Mouse (Mus musculus) right cerebral cortex, postnatal 36 days (tissue): ENCODE results near the gene Mroh7.
"Not testable (repeated sequence)": the region's sequence is repeated elsewhere in the genome, so short reads cannot be mapped to it uniquely, and the experiment has no call there.

ENCODE experiments used
- DNase-seq, 2 experiments: peaks; one replicate each; pipeline ENCODE4 v3.0.0; 2022; ENCODE audit warnings: low spot score in 2 of 2, mixed read lengths in 1 of 2

Gene Mroh7

GRCm38 (mm10) chr4:106730814-106731213, at the start of gene Mroh7:
Gene Mroh7, minus strand, starts transcription at chr4:106730925.
- no peak for DNase-seq

DNA sequence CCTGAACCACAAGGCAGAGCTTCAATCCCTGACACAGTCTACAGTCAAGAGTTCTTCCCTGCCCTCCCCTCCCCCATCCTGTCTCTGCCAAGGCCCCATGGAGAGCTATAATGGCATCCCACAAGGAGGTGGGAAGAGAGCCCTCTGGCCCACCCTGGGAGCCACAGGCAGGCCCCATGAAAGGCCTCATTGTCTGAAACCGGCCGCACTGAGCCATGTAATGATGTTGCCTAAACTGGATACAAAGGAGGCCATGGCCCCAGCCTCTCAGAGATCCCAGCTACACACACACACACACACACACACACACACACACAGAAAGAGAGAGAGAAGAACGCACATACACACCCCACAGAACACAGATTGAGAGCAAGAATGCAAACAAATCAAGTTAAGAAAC, 49.3 kb upstream of the Mroh7 start:
- DNase-seq = no peak

- DNase-seq = peak; percentile 85 to 86
Observed at GRCm38 (mm10) chr4:106778116-106778788, 47.5 kb upstream of the Mroh7 start.

- DNase-seq = peak; percentile 64 to 74
Observed at GRCm38 (mm10) chr4:106776998-106777397, 46.3 kb upstream of the Mroh7 start.

GRCm38 (mm10) chr4:106775767-106776166, 45.0 kb upstream of the Mroh7 start:
- not testable (repeated sequence) for DNase-seq

DNA sequence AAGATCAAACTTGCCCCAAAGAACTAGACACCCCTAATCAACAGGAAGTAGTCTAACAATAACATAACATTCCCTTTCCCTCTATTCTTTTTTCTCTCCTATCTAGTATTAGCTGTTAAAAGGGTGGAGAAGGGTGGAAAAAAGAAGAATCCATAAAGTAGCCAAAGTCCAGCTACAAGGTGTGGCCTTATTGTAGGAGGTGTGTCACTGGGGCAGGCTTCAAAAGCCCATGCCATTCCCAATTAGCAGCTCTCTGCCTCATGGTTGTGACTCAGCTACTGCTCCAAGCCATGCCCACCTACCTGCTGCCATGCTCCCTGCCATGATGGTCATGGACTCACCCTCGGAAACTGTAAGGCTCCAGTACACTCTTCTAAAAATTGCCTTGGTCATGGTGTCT, 41.8 kb upstream of the Mroh7 start:
- DNase-seq = no peak

DNA sequence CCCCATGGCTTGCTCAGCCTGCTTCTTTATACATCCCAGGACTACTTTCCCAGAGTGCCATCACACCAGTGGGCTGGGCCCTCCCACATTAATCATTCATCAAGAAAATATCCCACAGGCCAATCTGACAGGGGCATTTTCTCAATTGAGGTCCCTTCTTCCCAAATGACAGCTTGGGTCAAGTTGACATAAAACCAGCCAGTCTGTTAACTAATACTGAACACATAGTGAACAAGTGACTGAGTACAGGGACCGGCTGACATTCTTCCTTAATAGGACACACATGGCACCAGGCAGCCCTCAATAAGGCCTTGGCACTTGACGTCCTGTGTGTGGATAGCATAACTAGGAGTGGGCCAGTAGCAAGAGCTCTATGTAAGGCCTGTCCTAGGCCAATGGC, 38.6 kb upstream of the Mroh7 start:
- DNase-seq = no peak

DNA sequence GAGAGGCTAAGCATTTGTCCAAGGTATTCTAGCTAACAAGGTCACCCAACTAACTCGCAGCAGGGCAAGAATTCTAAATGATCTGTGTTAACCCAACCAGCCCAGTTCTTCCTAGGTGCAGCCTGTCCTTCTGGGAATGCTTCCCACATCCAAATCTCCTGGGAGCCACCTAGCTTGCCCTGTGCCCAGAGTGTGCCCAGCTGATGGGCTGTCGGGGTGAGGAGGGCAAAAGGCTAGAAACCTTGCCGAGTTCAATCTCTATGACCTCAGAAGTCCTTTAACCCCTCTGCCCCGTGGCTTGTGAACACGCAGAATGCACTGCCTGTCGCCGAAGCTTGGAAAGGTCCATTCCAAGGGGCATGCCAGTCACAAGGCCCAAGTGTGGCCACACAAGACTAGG, 33.4 kb upstream of the Mroh7 start:
- DNase-seq = no peak

- no peak for DNase-seq
Observed at GRCm38 (mm10) chr4:106751726-106752125, 21.0 kb upstream of the Mroh7 start.

- DNase-seq = peak; percentile 77 to 79
Observed at GRCm38 (mm10) chr4:106749699-106750098, 19.0 kb upstream of the Mroh7 start.

DNA sequence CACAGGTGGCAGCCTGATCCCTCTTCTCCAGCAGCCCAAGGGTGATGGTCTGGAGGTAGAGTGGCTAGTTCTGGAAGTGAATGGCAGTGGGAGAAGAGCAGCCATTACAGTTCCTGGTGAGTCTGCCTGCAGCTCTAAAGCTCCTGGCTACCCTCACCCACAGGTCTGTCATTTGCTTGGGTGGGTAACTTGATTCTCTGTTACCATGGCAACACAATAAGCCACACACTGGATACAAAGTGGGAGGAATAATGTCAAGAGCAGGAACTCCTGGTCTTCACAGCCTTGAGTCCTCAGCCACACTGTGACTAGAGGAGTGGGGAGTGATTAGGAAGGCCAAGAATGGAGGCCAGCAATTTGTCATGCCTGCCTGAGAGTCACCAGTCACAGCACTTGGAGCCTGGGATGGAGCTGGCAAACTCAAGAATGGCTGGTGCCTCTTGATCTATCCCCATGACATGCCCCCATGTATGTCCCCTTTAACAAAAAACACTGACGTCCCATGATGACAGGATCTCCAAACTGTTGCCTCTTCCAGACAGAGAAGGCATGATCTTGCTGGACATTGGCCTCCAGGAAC, 16.4 kb upstream of the Mroh7 start:
- DNase-seq = no peak

DNA sequence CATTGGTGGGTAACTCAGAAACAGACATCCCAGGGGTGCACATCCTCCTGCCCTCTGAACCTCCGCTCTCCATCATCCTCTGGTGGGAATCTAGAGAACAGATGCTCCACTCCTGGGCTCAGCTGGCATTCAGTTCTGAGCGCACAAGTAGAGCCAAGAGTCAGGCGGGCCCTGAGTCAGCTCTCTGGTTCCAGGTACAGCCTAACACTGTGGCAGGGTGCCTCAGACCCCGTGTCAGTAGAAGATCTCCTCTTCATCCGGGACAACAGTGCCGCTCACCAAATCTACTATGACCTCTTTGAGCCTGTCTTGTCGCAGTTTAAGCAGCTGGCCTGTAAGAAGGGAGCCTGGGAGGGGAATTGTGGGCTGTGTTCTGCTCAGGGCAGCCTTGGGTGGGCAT, 15.1 kb upstream of the Mroh7 start:
- no peak for DNase-seq

DNA sequence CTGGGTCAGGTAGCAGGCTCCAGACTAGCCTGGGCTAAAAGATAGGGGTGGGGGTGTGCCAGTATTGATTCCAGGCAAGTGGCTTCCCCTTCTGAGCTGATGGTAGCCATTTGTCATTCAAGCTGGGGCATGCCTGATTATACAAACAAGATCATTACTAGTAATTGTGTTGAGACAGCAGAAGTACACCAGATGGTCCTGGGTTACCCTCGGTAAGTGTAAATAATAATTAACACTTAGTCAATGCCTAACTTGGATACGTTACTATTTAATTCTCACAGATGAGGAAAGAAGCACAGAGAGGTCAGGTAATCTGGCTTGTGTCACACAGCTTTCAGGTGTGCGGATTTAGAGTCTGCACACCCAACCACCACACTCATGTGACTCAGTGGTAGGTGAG, 7.2 kb upstream of the Mroh7 start:
- no peak for DNase-seq

- DNase-seq = not testable (repeated sequence)
Observed at GRCm38 (mm10) chr4:106736884-106737283, 6.2 kb upstream of the Mroh7 start.

DNA sequence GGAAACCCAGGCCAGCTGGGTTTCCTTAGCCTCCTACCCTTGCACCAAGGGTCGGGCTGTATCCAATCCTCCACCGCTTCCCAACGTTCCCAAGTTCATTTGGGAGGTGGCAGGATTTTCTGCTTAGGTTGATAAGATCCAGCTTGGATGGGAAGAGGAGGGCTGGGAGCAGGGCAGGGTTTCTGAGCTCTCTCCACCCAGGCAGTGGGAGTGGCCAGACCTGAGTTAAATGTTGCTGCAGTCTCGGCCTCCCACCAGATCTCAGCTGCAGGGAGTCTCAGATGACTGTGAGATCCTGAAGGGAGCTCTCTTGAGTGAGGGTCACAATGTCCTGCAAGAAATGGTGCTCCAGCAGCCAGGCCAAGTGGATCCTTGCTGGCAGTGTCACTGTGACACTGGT, 2.9 kb upstream of the Mroh7 start, which contains the start of gene Fam151a:
TSS of gene Fam151a (plus strand) at position 254 of the 400 bp plus-strand sequence.
- no peak for DNase-seq

- DNase-seq = no peak
Observed at GRCm38 (mm10) chr4:106720631-106721030, 10.1 kb downstream of the Mroh7 start.

- no peak for DNase-seq
Observed at GRCm38 (mm10) chr4:106713622-106714021, 17.1 kb downstream of the Mroh7 start.

- DNase-seq = peak; percentile 52 to 53
Observed at GRCm38 (mm10) chr4:106708408-106708807, 22.3 kb downstream of the Mroh7 start.

DNA sequence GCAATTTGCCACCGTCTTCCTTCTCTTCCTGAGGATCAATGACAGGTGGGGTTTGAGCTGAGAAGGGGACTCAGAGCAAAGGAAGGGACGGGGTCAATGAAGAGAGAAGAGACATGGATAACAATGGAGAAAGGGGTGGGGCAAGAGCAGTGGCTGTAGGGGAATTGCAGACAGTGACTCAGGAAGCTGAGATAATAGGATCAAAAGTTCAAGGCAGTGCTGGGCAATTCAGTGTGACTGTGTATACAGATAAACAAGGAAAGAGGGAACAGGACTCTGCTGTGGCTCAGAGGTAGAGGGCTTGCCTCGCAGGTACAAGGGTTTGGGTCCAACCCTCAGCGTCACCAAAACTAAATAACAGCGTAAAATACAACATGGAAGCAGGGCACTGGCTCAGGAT, 22.8 kb downstream of the Mroh7 start:
- DNase-seq = no peak

DNA sequence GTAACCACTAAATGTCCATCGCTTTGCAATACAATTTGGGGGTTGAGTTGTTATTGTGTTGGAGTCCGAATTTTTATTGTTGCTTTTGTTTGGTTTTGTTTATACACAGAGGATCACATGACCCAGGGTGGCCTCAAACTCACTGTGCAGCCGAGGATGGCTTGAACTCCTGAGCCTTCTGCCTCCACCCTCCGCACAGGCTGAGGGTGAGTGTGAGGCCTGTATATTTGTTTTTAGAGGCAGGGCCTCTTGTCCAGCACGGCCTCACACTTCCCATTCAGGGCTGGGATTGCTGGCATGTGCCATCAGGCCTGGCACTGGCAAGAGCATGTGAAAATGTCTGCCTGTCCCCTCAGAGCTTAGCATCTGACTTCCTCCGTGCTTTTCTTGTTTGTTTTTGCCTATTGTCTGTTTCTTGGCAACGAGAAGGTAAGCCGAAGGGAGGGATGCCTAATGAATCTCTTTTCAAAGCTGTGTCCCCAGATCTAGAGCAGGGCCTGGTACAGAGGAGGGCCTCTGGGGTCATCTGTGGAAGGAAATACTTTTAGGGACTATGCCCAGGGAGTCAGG, 25.5 kb downstream of the Mroh7 start:
- no peak for DNase-seq

GRCm38 (mm10) chr4:106704416-106704815, 26.3 kb downstream of the Mroh7 start:
- DNase-seq = peak; percentile 62 to 71

- no peak for DNase-seq
Observed at GRCm38 (mm10) chr4:106703956-106704355, 26.8 kb downstream of the Mroh7 start.

- DNase-seq = no peak
Observed at GRCm38 (mm10) chr4:106700798-106701197, 29.9 kb downstream of the Mroh7 start.
